Mouse (Mus musculus): ENCODE results near the gene Cd44. TPM values are rescaled to one million over a fixed set of nuclear protein-coding genes. Genes with fewer than 3 reads are reported as not detected.
A peak's percentile ranks its signal among the peaks of the same experiment; 100 is the strongest.

The Cd44 gene
- polyA plus RNA-seq, 1 experiment: 77.1 TPM

DNA sequence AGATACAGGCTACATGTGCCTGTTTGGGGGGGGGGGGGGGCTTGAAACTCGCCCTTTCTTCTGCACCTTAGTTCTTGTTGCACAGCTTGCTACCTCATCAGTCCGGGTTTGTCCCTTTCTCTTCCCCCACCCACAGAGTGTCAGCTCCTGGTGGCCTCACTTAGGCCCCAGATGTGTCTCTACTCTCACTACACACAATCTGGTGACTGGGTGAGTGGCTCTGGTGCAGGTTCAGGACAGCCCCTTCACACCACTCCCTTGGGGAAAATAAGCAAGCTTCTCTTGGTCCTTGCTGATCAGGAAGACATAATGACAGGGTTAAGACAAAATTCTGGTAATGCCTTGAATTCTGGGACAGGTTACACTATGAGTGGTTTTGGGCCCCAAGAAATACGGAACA lies 11.0 kb upstream of the Cd44 start:
- Histone ChIP-seq H3K79me2 (ENCODE audit: control insufficient read depth, insufficient read depth) (no peaks in the 10 kb centered on the region), H3K4me3 (no peak overlapping the region), H3ac (ENCODE audit: control insufficient read depth, insufficient read length) (no peak overlapping the region), H3K36me3 (ENCODE audit: control insufficient read depth, insufficient read depth) (no peaks in the 10 kb centered on the region), H3K4me2 (ENCODE audit: low read depth) (no peak overlapping the region), H3K27me3 (ENCODE audit: control insufficient read depth, insufficient read depth, insufficient read length) (no peaks in the 10 kb centered on the region)
- TF ChIP-seq TCF12 (IDR thresholded peaks at IDR 0.05; ENCODE audit: insufficient read depth, poor library complexity, severe bottlenecking) (no peak), TCF3 (IDR thresholded peaks at IDR 0.05; ENCODE audit: insufficient read length, low read depth) (no peak), USF1 (IDR thresholded peaks at IDR 0.05; ENCODE audit: low read depth) (no peak), POLR2AphosphoS2 (IDR thresholded peaks at IDR 0.05; ENCODE audit: insufficient read length, low read depth) (no peak), SRF (IDR thresholded peaks at IDR 0.05; ENCODE audit: control insufficient read depth, insufficient read length, low read depth) (no peak), MYOG (IDR thresholded peaks at IDR 0.05; ENCODE audit: control insufficient read depth in 1 of 3, insufficient read depth in 1 of 3, insufficient read length in 2 of 3, low read depth in 2 of 3) (no peak), REST (IDR thresholded peaks at IDR 0.05; ENCODE audit: insufficient read depth, insufficient read length) (no peak), MYOD1 (IDR thresholded peaks at IDR 0.05; ENCODE audit: control insufficient read depth in 1 of 3, insufficient read length in 2 of 3, low read depth in 2 of 3) (no peak), MAX (IDR thresholded peaks at IDR 0.05; ENCODE audit: low read depth) (no peak), POLR2A (IDR thresholded peaks at IDR 0.05; ENCODE audit: insufficient read length, low read depth) (no peak), CEBPB (IDR thresholded peaks at IDR 0.05; ENCODE audit: insufficient read depth, poor library complexity, severe bottlenecking) (no peak)

DNA sequence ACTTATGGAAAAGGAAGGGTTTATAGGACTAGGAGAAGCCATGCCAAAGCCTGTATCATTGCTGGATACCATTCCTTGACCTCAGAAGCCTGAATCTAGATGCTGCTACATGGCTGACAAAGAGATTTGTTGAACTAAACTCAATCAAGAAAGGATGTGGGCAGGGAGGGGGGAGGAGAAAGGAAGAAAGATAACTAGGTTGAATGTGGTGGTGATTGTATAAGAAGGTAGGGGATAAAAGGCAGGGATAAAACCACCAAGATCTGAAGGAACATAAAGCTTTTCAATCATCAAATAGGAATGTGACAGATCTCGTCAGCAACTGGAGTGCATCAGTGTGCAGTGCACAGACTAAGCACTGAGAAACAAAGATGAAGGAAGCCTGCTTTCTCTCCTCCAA lies 7.9 kb upstream of the Cd44 start:
- Histone ChIP-seq H3K4me3 (no peak overlapping the region), H3K36me3 (ENCODE audit: control insufficient read depth, insufficient read depth) (no peaks in the 10 kb centered on the region), H3K27me3 (ENCODE audit: control insufficient read depth, insufficient read depth, insufficient read length) (no peaks in the 10 kb centered on the region), H3ac (ENCODE audit: control insufficient read depth, insufficient read length) (no peak overlapping the region), H3K4me2 (ENCODE audit: low read depth) (no peak overlapping the region), H3K79me2 (ENCODE audit: control insufficient read depth, insufficient read depth) (no peaks in the 10 kb centered on the region)
- TF ChIP-seq SRF (IDR thresholded peaks at IDR 0.05; ENCODE audit: control insufficient read depth, insufficient read length, low read depth) (no peak), TCF3 (IDR thresholded peaks at IDR 0.05; ENCODE audit: insufficient read length, low read depth) (no peak), E2F4 (IDR thresholded peaks at IDR 0.05; ENCODE audit: insufficient read depth) (no peak), TCF12 (IDR thresholded peaks at IDR 0.05; ENCODE audit: insufficient read depth, poor library complexity, severe bottlenecking) (no peak), POLR2AphosphoS2 (IDR thresholded peaks at IDR 0.05; ENCODE audit: insufficient read length, low read depth) (no peak), MYOD1 (IDR thresholded peaks at IDR 0.05; ENCODE audit: control insufficient read depth in 1 of 3, insufficient read length in 2 of 3, low read depth in 2 of 3) (no peak), REST (IDR thresholded peaks at IDR 0.05; ENCODE audit: insufficient read depth, insufficient read length) (no peak), MAX (IDR thresholded peaks at IDR 0.05; ENCODE audit: low read depth) (no peak), MYOG (IDR thresholded peaks at IDR 0.05; ENCODE audit: control insufficient read depth in 1 of 3, insufficient read depth in 1 of 3, insufficient read length in 2 of 3, low read depth in 2 of 3) (no peak), POLR2A (IDR thresholded peaks at IDR 0.05; ENCODE audit: insufficient read length, low read depth) (no peak), CEBPB (IDR thresholded peaks at IDR 0.05; ENCODE audit: insufficient read depth, poor library complexity, severe bottlenecking) (no peak), USF1 (IDR thresholded peaks at IDR 0.05; ENCODE audit: low read depth) (no peak)

DNA sequence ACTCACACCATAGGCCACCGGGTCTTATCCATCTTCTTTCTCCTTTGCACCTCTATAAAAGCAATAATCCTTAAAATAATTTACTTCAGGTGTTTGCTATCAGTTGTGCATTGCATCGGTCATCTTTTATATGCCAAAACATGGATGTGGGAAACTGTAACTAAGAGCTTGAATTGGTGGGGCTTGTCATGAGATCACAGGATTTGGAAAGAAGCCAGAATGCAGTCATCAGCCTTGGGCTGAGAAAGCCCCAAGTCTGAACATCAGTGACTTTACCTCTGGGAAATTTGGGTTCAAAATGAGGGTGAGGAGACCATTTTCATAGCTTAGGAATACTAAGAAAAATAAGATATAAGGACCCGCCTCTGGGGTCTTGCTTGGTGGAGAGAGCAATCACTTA lies 4.1 kb upstream of the Cd44 start:
- TF ChIP-seq E2F4 (IDR thresholded peaks at IDR 0.05; ENCODE audit: insufficient read depth) (no peak), POLR2AphosphoS2 (IDR thresholded peaks at IDR 0.05; ENCODE audit: insufficient read length, low read depth) (no peak), REST (IDR thresholded peaks at IDR 0.05; ENCODE audit: insufficient read depth, insufficient read length) (no peak)
- Histone ChIP-seq H3K79me2 (ENCODE audit: control insufficient read depth, insufficient read depth) (peaks cover 7% of the 10 kb centered on the region), H3K4me2 (ENCODE audit: low read depth) (peak overlapping the region; percentile 58), H3K4me3 (no peak overlapping the region), H3ac (ENCODE audit: control insufficient read depth, insufficient read length) (no peak overlapping the region), H3K36me3 (ENCODE audit: control insufficient read depth, insufficient read depth) (no peaks in the 10 kb centered on the region), H3K27me3 (ENCODE audit: control insufficient read depth, insufficient read depth, insufficient read length) (no peaks in the 10 kb centered on the region)

DNA sequence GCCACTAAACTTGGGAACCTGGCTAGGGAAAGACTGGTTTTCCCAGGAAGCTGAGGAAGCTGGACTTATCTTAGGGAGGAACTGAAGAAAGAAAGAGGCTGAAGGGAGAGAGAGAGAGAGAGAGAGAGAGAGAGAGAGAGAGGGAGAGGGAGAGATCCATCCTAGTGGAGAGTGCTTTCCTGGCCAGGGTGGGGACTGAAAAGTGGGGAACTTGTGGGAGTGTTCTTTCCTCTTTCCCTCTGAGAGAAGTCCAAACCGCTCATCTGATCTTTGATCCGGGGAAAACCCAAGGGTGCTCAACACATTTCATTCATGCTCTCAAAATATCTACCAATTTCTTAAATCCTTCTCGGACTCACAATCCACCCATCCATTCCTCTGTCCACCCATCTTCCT lies 361 bp upstream of the Cd44 start:
- TF ChIP-seq TCF3 (IDR thresholded peaks at IDR 0.05; ENCODE audit: insufficient read length, low read depth) (no peak), REST (IDR thresholded peaks at IDR 0.05; ENCODE audit: insufficient read depth, insufficient read length) (no peak), MYOG (IDR thresholded peaks at IDR 0.05; ENCODE audit: control insufficient read depth in 1 of 3, insufficient read depth in 1 of 3, insufficient read length in 2 of 3, low read depth in 2 of 3) (no peak), POLR2AphosphoS2 (IDR thresholded peaks at IDR 0.05; ENCODE audit: insufficient read length, low read depth) (no peak), POLR2A (IDR thresholded peaks at IDR 0.05; ENCODE audit: insufficient read length, low read depth) (no peak), MYOD1 (IDR thresholded peaks at IDR 0.05; ENCODE audit: control insufficient read depth in 1 of 3, insufficient read length in 2 of 3, low read depth in 2 of 3) (no peak), MAX (IDR thresholded peaks at IDR 0.05; ENCODE audit: low read depth) (no peak), SRF (IDR thresholded peaks at IDR 0.05; ENCODE audit: control insufficient read depth, insufficient read length, low read depth) (no peak)
- H3K36me3 ChIP-seq (ENCODE audit: control insufficient read depth, insufficient read depth): peaks cover 6% of the 10 kb centered on the region
- peak overlapping the region; percentile 82 for H3K4me3 ChIP-seq
- peak overlapping the region; percentile 87 for H3K4me2 ChIP-seq (ENCODE audit: low read depth)
- no peaks in the 10 kb centered on the region for H3K27me3 ChIP-seq (ENCODE audit: control insufficient read depth, insufficient read depth, insufficient read length)
- peaks cover 45% of the 10 kb centered on the region for H3K79me2 ChIP-seq (ENCODE audit: control insufficient read depth, insufficient read depth)
- no peak overlapping the region for H3ac ChIP-seq (ENCODE audit: control insufficient read depth, insufficient read length)

DNA sequence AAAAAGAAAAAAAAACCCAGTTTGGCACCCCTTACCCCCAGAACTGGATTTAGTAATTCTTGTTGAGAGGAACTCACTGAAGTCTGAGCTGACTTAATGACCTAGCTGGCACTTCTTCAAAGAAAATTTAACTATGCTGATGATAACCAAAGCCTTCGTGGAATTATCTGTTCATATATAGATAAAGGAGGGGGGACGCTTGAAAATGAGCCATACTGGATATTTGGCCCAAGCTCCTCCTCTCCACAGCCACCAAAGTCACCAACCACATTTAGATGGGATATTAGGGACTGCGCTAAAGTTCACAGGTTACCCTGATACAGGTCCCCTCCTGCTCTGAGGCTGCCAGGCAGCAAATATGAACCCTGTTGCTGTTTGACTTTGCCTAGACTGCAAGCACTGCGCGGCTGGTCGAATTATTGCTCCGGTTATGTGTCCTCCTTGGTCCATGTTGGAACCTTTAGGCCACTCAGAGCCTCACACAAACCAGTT lies 1.2 kb downstream of the Cd44 start:
- Histone ChIP-seq H3K4me3 (peak overlapping the region; percentile 82), H3ac (ENCODE audit: control insufficient read depth, insufficient read length) (peak overlapping the region; percentile 45), H3K36me3 (ENCODE audit: control insufficient read depth, insufficient read depth) (peaks cover 6% of the 10 kb centered on the region), H3K79me2 (ENCODE audit: control insufficient read depth, insufficient read depth) (peaks cover 60% of the 10 kb centered on the region), H3K4me2 (ENCODE audit: low read depth) (peak overlapping the region; percentile 87), H3K27me3 (ENCODE audit: control insufficient read depth, insufficient read depth, insufficient read length) (no peaks in the 10 kb centered on the region)
- TF ChIP-seq TCF12 (IDR thresholded peaks at IDR 0.05; ENCODE audit: insufficient read depth, poor library complexity, severe bottlenecking): no peak
- TF ChIP-seq POLR2A (IDR thresholded peaks at IDR 0.05; ENCODE audit: insufficient read length, low read depth): peak; percentile 18
- TF ChIP-seq USF1 (IDR thresholded peaks at IDR 0.05; ENCODE audit: low read depth): no peak
- no peak for TF ChIP-seq MYOD1 (IDR thresholded peaks at IDR 0.05; ENCODE audit: control insufficient read depth in 1 of 3, insufficient read length in 2 of 3, low read depth in 2 of 3)

Measured in myocyte (in vitro differentiated cells).